Mouse (Mus musculus): Measurements from ENCODE around the gene Rnasel. TPM values are rescaled to one million over a fixed set of nuclear protein-coding genes. Genes with fewer than 3 reads are reported as not detected.

The Rnasel gene
- polyA plus RNA-seq, 1 experiment from 2014 or later: 10.5 TPM

DNA sequence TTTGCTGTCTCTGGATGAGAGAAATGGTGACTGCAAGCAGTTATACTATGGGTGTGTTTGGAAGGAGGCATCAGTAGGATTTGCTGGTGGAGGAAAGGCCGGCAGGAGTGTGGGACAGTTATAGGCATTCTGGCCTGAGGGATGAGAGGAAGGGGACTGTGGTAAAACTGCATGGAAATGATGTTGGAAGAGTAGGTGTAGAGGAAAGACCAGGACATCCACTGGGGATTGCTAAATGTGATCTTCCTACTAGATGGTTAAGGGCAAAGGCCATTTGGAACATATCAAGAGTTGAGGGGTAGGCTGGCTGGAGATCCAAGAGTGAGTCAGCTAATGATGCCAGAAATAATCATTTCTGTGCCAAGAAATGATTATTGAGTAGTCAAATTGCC, 21.5 kb downstream of the Rnasel start:
- H3K9ac ChIP-seq (replicated peaks): no peak overlapping the region
- no peak overlapping the region for H3K4me2 ChIP-seq
- H3K27me3 ChIP-seq: no peaks in the 10 kb centered on the region
- H3K27ac ChIP-seq: no peak overlapping the region
- H3K4me1 ChIP-seq (replicated peaks): no peaks in the 10 kb centered on the region
- no peaks in the 10 kb centered on the region for H3K36me3 ChIP-seq
- 91% methylated on average over 1 of the region's 1 CpGs for WGBS
- no peak overlapping the region for H3K4me3 ChIP-seq (replicated peaks)
- no peaks in the 10 kb centered on the region for H3K9me3 ChIP-seq
- no peak for ATAC-seq (ENCODE audit: insufficient number of reproducible peaks, insufficient read depth, low FRiP score, low TSS enrichment, low read depth)

DNA sequence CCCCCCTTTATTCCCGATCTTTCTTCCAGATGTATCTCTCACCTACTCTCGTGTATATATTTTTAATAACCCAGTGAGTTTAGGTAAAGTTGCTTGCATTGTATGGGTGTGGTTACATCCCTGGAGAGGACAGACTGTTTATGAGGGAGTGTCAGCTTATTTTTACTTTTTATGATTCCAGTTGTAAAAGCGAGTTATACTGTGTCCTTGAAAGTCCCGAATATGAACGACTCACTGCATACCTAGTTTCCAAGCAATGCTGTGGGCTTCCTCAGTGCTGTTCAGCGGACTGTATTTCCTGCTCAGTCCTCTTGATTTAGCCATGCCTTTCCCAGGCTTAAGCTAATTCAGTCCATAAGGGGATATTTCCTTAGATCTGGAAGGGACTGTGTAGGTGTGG, 25.9 kb downstream of the Rnasel start:
- 72% methylated on average over 6 of the region's 6 CpGs for WGBS
- Histone ChIP-seq H3K9ac (replicated peaks) (no peak overlapping the region), H3K9me3 (no peaks in the 10 kb centered on the region), H3K27ac (no peak overlapping the region), H3K4me1 (replicated peaks) (no peaks in the 10 kb centered on the region), H3K27me3 (no peaks in the 10 kb centered on the region), H3K36me3 (no peaks in the 10 kb centered on the region), H3K4me2 (no peak overlapping the region), H3K4me3 (replicated peaks) (no peak overlapping the region)
- ATAC-seq (ENCODE audit: insufficient number of reproducible peaks, insufficient read depth, low FRiP score, low TSS enrichment, low read depth): no peak

DNA sequence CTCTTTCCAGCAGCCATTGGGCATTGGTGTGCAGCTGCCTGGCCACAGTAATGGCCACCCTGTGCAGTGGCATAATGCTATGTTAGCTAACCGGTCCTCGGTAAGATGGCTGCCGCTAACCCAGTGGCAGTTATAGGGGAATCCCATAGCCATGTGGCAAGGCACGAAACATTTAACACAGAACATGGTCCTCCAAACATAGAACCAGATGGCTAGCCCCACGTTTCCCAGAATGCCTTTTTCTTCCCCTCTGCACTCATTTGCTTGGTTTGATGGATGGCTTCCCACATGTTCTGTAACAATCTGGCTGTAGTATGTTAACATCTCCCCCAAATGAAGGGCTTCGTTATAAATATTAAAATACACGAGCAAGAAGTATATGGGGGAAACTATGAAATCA, 27.0 kb downstream of the Rnasel start:
- WGBS: 83% methylated on average over 7 of the region's 7 CpGs
- Histone ChIP-seq H3K9me3 (no peaks in the 10 kb centered on the region), H3K4me1 (replicated peaks) (no peaks in the 10 kb centered on the region), H3K9ac (replicated peaks) (no peak overlapping the region), H3K4me3 (replicated peaks) (no peak overlapping the region), H3K36me3 (no peaks in the 10 kb centered on the region), H3K27me3 (no peaks in the 10 kb centered on the region), H3K4me2 (no peak overlapping the region), H3K27ac (no peak overlapping the region)
- no peak for ATAC-seq (ENCODE audit: insufficient number of reproducible peaks, insufficient read depth, low FRiP score, low TSS enrichment, low read depth)

DNA sequence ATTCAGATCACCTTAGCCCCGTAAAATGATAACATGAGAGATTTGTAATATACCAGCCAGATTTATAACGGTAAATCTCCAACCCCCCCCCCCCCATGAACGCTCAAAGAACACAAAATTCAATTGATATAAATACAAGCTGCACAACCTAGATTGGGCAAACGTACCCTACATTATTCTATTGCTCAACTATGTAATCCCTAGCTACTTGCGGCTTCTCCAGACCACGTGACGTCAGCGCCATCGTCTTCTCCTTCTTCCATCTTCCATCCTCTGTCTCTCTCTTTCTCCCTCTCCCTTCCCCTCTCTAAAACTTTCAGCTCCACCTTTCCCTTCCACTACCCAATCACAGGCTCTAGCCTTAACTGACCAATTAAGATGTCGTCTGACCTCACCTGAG, 29.0 kb downstream of the Rnasel start:
- no peak for ATAC-seq (ENCODE audit: insufficient number of reproducible peaks, insufficient read depth, low FRiP score, low TSS enrichment, low read depth)
- Histone ChIP-seq H3K9ac (replicated peaks) (no peak overlapping the region), H3K36me3 (no peaks in the 10 kb centered on the region), H3K27me3 (no peaks in the 10 kb centered on the region), H3K9me3 (no peaks in the 10 kb centered on the region), H3K27ac (no peak overlapping the region), H3K4me1 (replicated peaks) (no peaks in the 10 kb centered on the region), H3K4me2 (no peak overlapping the region), H3K4me3 (replicated peaks) (no peak overlapping the region)
- WGBS: 86% methylated on average over 10 of the region's 10 CpGs

DNA sequence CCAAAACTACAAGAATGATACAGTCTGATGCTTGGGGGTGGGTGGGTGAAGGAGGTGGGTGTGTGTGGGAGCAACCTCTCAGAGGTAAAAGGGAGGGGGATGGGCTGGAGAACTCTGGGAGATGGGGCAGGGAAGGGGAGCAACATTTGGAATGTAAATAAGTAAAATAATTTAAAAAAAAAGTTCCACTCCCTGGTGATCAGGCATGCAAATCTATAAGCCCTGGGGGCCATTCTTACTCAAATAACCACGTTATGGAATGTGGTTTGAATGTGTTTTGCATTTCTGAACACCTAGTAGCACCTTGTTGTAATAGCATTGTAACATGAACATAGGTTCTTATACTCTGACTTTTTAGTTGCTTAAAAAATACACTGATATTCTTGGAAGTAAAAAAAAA, 34.1 kb downstream of the Rnasel start:
- no peaks in the 10 kb centered on the region for H3K4me1 ChIP-seq (replicated peaks)
- H3K4me2 ChIP-seq: no peak overlapping the region
- WGBS: 40% methylated on average over 1 of the region's 1 CpGs

DNA sequence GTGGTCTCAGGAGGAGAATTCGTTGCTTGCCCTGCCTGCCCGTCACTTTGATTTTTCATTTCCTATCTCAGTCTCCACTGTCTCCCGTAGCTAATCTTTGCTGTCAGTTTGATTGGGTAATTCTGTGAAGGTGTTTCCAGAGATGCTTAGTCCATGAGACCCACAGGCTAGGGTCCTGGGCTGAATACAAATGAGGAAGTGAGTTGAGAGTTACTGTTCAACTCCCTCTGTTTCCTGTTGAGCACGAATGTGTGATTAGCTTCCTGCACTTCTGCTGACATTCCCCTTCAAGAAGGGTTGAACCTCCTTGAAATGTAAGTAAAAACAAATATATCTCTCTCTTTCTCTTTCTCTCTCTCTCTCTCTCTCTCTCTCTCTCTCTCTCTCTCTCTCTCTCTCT, 36.4 kb downstream of the Rnasel start:
- 76% methylated on average over 4 of the region's 4 CpGs for WGBS
- Histone ChIP-seq H3K9ac (replicated peaks) (no peak overlapping the region), H3K27ac (no peak overlapping the region), H3K4me2 (no peak overlapping the region), H3K4me1 (replicated peaks) (no peaks in the 10 kb centered on the region), H3K36me3 (no peaks in the 10 kb centered on the region), H3K27me3 (no peaks in the 10 kb centered on the region), H3K4me3 (replicated peaks) (no peak overlapping the region), H3K9me3 (0 out of 2 replicates have a peak, but pooled peaks cover 3% of the 10 kb centered on the region)
- no peak for ATAC-seq (ENCODE audit: insufficient number of reproducible peaks, insufficient read depth, low FRiP score, low TSS enrichment, low read depth)

More for the DNA sequence above, 34.1 kb downstream of the Rnasel start:
- Histone ChIP-seq H3K27ac (no peak overlapping the region), H3K9ac (replicated peaks) (no peak overlapping the region), H3K27me3 (no peaks in the 10 kb centered on the region), H3K36me3 (no peaks in the 10 kb centered on the region), H3K4me3 (replicated peaks) (no peak overlapping the region), H3K9me3 (0 out of 2 replicates have a peak, but pooled peaks cover 3% of the 10 kb centered on the region)
- no peak for ATAC-seq (ENCODE audit: insufficient number of reproducible peaks, insufficient read depth, low FRiP score, low TSS enrichment, low read depth)

DNA sequence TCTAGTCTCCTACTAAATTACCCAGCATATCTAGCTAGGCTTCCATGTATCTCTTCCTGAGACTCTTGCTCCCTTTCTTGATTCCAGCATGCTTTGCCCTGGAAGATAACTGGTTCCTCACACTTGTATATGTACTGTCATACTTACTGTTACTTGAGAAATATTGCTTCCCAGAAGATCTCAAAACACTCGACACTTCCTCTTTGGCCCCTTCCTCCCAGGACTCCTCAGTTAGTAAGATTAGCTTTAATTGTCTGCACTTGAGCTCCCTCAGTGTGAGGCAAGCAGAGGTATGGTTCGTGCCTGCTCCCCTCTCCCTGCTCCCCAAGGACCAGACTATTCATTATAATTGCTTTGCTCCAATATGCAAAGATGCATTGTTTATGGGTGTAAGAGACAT, 41.5 kb downstream of the Rnasel start:
- Histone ChIP-seq H3K36me3 (no peaks in the 10 kb centered on the region), H3K4me1 (replicated peaks) (no peaks in the 10 kb centered on the region), H3K4me2 (no peak overlapping the region), H3K9ac (replicated peaks) (no peak overlapping the region), H3K27me3 (0 out of 2 replicates have a peak, but pooled peaks cover 6% of the 10 kb centered on the region), H3K27ac (no peak overlapping the region), H3K4me3 (replicated peaks) (no peak overlapping the region), H3K9me3 (no peaks in the 10 kb centered on the region)
- ATAC-seq (ENCODE audit: insufficient number of reproducible peaks, insufficient read depth, low FRiP score, low TSS enrichment, low read depth): no peak
- WGBS: 63% methylated on average over 2 of the region's 2 CpGs

DNA sequence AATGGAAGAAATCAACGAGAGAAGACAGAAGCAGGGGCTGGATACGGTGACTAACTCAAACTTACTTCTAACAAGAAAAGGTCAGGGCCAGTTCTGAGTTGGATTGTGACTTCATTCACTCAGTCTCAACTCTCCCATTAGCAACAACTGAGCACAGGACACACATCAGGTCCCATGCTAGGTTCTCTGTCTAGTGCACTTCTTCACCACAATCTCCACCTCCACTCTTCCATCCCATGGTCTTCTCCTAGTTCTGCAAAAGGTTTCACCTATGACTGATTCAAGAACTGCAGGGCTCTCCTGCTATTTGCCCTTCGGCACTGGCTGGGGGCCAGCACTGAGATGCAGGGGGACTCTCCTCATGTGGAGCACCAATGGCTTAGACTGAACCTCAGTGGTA, 45.0 kb downstream of the Rnasel start:
- Histone ChIP-seq H3K4me1 (replicated peaks) (no peaks in the 10 kb centered on the region), H3K9me3 (no peaks in the 10 kb centered on the region), H3K27me3 (0 out of 2 replicates have a peak, but pooled peaks cover 6% of the 10 kb centered on the region), H3K36me3 (no peaks in the 10 kb centered on the region), H3K4me3 (replicated peaks) (no peak overlapping the region), H3K9ac (replicated peaks) (no peak overlapping the region), H3K4me2 (no peak overlapping the region), H3K27ac (no peak overlapping the region)
- WGBS: 77% methylated on average over 3 of the region's 3 CpGs
- ATAC-seq (ENCODE audit: insufficient number of reproducible peaks, insufficient read depth, low FRiP score, low TSS enrichment, low read depth): no peak

DNA sequence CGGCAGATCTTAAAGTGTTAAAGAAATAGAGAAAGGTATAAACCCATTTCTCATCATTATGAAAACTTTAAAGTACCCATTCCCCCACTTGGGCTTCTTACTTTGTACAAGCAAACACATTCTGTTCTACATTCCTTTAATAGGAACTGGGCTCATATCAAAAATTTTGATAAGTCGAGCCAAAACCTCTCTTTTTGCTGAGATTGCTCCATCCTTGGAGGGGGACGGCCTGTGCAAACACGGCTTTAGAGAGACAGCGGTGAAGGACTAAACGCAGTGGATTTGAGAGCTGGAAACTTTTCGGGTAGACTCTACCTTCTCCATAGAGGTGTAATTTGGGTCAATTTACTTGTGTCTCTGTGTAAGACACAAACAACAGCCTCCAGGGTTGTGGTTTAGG, 53.5 kb downstream of the Rnasel start:
- Histone ChIP-seq H3K9me3 (no peaks in the 10 kb centered on the region), H3K4me1 (replicated peaks) (no peaks in the 10 kb centered on the region), H3K27ac (no peak overlapping the region), H3K27me3 (no peaks in the 10 kb centered on the region), H3K4me3 (replicated peaks) (no peak overlapping the region), H3K4me2 (no peak overlapping the region), H3K9ac (replicated peaks) (no peak overlapping the region), H3K36me3 (no peaks in the 10 kb centered on the region)
- WGBS: 89% methylated on average over 7 of the region's 7 CpGs
- ATAC-seq (ENCODE audit: insufficient number of reproducible peaks, insufficient read depth, low FRiP score, low TSS enrichment, low read depth): no peak

DNA sequence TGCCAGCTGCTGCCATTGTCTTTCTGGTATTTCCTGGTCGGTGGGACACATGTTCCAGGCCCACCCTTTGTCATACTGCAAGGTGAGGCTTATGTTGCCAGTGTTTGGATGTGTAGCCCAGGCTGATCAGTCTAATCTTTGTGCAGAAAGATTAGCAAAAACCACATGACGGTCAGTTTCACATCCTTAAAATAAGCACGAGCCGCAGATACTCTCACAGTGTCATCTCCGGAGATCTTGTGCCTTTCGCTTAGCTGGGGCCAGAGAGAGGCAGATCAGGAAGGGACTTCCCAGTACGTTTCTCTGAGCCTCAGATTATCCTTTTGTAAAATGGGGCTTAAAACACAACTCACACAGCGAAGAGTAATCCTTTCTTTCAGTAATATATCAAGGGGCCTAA, 54.3 kb downstream of the Rnasel start:
- no peak for ATAC-seq (ENCODE audit: insufficient number of reproducible peaks, insufficient read depth, low FRiP score, low TSS enrichment, low read depth)
- Histone ChIP-seq H3K4me2 (no peak overlapping the region), H3K4me1 (replicated peaks) (no peaks in the 10 kb centered on the region), H3K4me3 (replicated peaks) (no peak overlapping the region), H3K27ac (no peak overlapping the region), H3K36me3 (no peaks in the 10 kb centered on the region), H3K9ac (replicated peaks) (no peak overlapping the region), H3K27me3 (no peaks in the 10 kb centered on the region), H3K9me3 (no peaks in the 10 kb centered on the region)
- WGBS: 88% methylated on average over 8 of the region's 8 CpGs

DNA sequence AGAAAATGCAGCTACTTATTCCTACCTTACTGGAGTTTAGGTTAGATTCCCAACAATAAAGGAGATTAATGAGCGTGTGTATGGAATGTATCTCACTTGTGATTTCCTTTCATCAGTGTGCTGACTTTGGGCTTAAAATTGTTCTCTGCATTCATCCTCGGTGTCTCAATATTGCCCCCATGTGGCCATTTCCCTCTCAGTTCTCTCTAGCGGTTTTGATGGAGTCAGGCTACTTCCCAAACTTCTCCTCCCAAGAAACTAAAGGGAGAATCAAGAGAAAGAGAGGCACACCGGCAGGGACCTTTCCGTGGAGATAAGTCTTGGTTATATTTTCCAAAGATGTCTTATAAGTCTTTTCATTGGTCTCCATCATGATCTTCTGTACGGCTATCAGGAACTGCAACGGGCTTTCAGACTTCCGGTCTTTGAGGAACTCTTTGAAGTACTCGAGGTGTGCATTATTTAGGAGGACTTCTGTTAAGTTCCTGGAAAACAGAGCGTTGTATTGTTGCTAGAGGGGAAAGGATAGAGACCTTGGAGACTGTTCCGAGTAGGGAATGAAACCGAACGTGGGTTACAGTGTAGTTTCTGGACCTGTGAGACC, 58.3 kb downstream of the Rnasel start:
- Histone ChIP-seq H3K27ac (no peak overlapping the region), H3K9me3 (no peaks in the 10 kb centered on the region), H3K4me2 (no peak overlapping the region), H3K27me3 (no peaks in the 10 kb centered on the region), H3K4me3 (replicated peaks) (no peak overlapping the region), H3K9ac (replicated peaks) (no peak overlapping the region), H3K4me1 (replicated peaks) (no peaks in the 10 kb centered on the region), H3K36me3 (no peaks in the 10 kb centered on the region)
- 49% methylated on average over 13 of the region's 13 CpGs for WGBS
- no peak for ATAC-seq (ENCODE audit: insufficient number of reproducible peaks, insufficient read depth, low FRiP score, low TSS enrichment, low read depth)

Data from limb, embryonic 12.5 days (tissue).